In the genomic region with DNA sequence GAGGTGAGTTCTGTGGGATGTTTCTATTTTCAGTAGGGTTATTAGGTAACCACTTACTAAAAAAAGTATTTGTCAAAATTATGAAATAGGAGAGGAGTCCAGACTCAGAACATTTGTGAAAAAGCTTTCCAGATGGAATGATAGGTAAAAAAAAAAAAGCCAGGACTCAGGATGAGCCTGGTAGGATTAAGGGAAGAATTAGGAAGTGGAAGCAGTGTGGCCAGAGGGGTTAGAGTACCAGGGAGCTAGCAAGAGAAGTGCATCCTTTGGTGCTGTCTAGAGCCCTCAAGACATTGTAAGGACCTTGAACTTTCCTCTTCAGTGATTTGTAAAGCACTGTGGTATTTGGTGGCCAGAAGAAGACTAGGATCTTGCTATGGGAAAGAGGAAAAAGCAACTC, we compare ENCODE assay signal across 25 mouse cellular contexts.
"Had no signal": no experiment of that assay in that cellular context is flagged by ENCODE, and none has a peak within 500 bp of the region (broad histone marks: within the 10 kb centered on the region; RNA-seq: fewer than 3 reads in every experiment).

No protein-coding gene starts in this region.

- H3K4me3 ChIP-seq: heart, embryonic 13.5 days; heart, embryonic 15.5 days; hindbrain, embryonic 10.5 days; hindbrain, embryonic 12.5 days; intestine, embryonic 15.5 days; kidney, embryonic 15.5 days; layer of hippocampus, adult 2 months; left cerebral cortex, adult 2 months; limb, embryonic 10.5 days; limb, embryonic 12.5 days; liver, embryonic 13.5 days; liver, embryonic 15.5 days had no signal

- H3K4me2 ChIP-seq: heart, embryonic 11.5 days; heart, embryonic 13.5 days; heart, embryonic 15.5 days; hindbrain, embryonic 12.5 days; hindbrain, embryonic 14.5 days; intestine, embryonic 15.5 days; kidney, embryonic 15.5 days; limb, embryonic 12.5 days; liver, embryonic 13.5 days; liver, embryonic 15.5 days had no signal

- H3K4me1 ChIP-seq: heart, embryonic 15.5 days; hindbrain, embryonic 12.5 days; intestine, embryonic 15.5 days; kidney, embryonic 15.5 days; limb, embryonic 12.5 days had no signal

- H3K27me3 ChIP-seq: heart, embryonic 13.5 days; heart, embryonic 15.5 days; hindbrain, embryonic 12.5 days; intestine, embryonic 15.5 days; kidney, embryonic 15.5 days; limb, embryonic 12.5 days; liver, embryonic 13.5 days; liver, embryonic 15.5 days had no signal

- DNase-seq: gastrocnemius, postnatal 25 days; heart, adult 18-20 months; heart, postnatal 4 days; kidney, adult 18-20 months; kidney, postnatal 14 days; kidney, postnatal 4 days; liver; liver, embryonic 13.5 days had no signal

- H3K36me3 ChIP-seq: heart, embryonic 13.5 days; heart, embryonic 15.5 days; hindbrain, embryonic 10.5 days; hindbrain, embryonic 12.5 days; intestine, embryonic 15.5 days; kidney, embryonic 15.5 days; limb, embryonic 10.5 days; limb, embryonic 12.5 days; liver, embryonic 13.5 days; liver, embryonic 15.5 days had no signal

- H3K27ac ChIP-seq: heart, embryonic 13.5 days; heart, embryonic 15.5 days; hindbrain, embryonic 10.5 days; hindbrain, embryonic 12.5 days; hindbrain, embryonic 14.5 days; intestine, embryonic 15.5 days; kidney, embryonic 15.5 days; kidney, postnatal 0 days; left cerebral cortex, adult 2 months; limb, embryonic 10.5 days; limb, embryonic 12.5 days; liver, embryonic 13.5 days; liver, embryonic 15.5 days had no signal

- ATAC-seq: hindbrain, embryonic 16.5 days; inflammation-experienced regulatory T-cells, adult 6 months; intestine, embryonic 15.5 days; intestine, postnatal 0 days had no signal

- H3K9ac ChIP-seq: heart, embryonic 13.5 days; heart, embryonic 15.5 days; hindbrain, embryonic 12.5 days; hindbrain, embryonic 14.5 days; intestine, embryonic 15.5 days; kidney, embryonic 15.5 days; limb, embryonic 12.5 days; liver, embryonic 13.5 days; liver, embryonic 15.5 days had no signal

- H3K9me3 ChIP-seq: heart, embryonic 13.5 days; heart, embryonic 15.5 days; hindbrain, embryonic 10.5 days; hindbrain, embryonic 12.5 days; intestine, embryonic 15.5 days; kidney, embryonic 15.5 days; limb, embryonic 10.5 days; limb, embryonic 12.5 days; liver, embryonic 13.5 days; liver, embryonic 15.5 days had no signal
